Mouse (Mus musculus): ENCODE data around the gene Art5.

DNA sequence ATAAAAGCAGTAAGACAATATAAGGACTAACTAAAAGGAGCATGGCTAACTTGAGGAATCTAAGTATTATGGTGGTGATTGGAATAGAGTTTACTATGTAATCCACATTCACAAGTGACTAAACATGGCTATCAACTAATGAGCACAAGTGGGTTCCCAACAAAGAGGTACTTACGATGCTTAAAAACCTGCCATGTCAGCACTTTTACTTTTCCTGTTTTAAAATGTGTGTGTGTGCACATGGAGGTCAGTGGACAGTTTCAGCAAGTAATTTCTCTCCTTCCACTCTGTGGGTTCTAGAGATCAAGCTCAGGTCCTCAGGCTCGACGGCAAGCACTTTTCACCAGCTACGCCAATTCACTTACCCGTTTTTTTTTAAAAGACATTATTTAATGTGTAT is 28.6 kb upstream of the Art5 start:
- TF ChIP-seq CTCF (IDR thresholded peaks at IDR 0.05; ENCODE audit: low read depth, low read length) (no peak), POLR2A (IDR thresholded peaks at IDR 0.05; ENCODE audit: extremely low read depth, insufficient read depth, low read length) (no peak)
